Mouse (Mus musculus): Measurements from ENCODE around the gene Fcrl1. TPM values are rescaled to one million over a fixed set of nuclear protein-coding genes. Genes with fewer than 3 reads are reported as not detected.
"Not testable (repeated sequence)": the region's sequence is repeated elsewhere in the genome, so short reads cannot be mapped to it uniquely, and the experiment has no call there.

Fcrl1 gene
- 0.27 TPM in 1 of 2 replicates, not detected in the other for polyA plus RNA-seq (2016; fragmentation: Nextera tagmentation; extraction: Ambion mirVana)

DNA sequence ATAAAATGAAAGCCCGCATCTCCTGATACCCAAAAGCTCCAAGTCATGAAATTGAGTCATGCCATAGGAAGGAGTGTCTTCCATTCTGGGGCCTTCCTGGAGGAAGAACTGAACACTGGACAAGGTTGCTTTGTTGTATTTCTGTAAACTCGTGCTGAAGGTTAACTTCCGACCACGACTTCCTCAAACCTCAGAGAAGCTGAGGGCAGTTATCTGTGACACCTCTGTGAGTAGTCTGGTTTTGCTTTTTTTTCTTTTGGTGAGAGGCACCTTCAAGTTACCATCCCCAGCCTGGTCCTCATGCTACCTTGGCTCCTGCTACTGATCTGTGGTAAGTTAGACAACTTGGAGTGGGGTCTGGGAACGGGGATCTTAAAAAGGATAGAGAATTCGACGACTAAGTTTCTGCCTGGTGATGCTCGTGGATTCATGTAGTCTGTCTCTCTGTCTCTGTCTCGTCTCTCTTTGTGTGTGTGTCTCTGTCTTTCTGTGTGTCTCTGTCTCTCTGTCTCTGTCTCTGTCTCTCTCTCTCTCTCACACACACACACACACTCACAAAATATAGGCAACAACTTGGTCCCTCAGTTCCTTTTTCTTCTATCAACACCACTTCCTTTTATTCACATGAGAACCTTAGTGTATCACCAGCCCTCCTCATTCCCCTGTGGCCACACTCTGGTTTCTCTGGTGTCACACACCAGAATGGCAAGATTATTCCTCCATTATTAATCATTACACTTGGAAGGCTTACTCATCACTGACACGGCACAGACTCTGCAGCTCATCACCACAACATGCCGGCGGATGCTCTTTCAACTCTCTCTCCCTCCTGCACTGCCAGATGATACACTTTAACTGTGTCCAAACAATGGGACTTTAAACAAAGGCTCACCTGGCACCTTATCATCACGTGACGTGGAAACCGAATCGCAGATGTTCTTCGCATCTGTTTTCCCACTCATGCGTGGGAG lies at the start of gene Fcrl1:
Gene Fcrl1, plus strand, starts transcription at position 193 of the 971 bp plus-strand sequence.
- H3K9me3 ChIP-seq (replicated peaks) = no peaks in the 10 kb centered on the region
- no peaks in the 10 kb centered on the region for H3K27me3 ChIP-seq (replicated peaks)
- no peak within 1 kb of the TSS for H3K4me2 ChIP-seq
- no peak for ATAC-seq (ENCODE audit: insufficient number of reproducible peaks, low FRiP score)
- no peak within 1 kb of the TSS for H3K4me3 ChIP-seq
- no peak within 1 kb of the TSS for H3K27ac ChIP-seq (ENCODE audit: poor library complexity, severe bottlenecking)
- 0 out of 2 replicates have a peak, but pooled peaks cover 5% of the 10 kb centered on the region for H3K4me1 ChIP-seq (replicated peaks)
- H3K36me3 ChIP-seq = no peaks in the 10 kb centered on the region
- H3K9ac ChIP-seq = no peak within 1 kb of the TSS
- 77% methylated on average over 18 of the region's 18 CpGs for WGBS

DNA sequence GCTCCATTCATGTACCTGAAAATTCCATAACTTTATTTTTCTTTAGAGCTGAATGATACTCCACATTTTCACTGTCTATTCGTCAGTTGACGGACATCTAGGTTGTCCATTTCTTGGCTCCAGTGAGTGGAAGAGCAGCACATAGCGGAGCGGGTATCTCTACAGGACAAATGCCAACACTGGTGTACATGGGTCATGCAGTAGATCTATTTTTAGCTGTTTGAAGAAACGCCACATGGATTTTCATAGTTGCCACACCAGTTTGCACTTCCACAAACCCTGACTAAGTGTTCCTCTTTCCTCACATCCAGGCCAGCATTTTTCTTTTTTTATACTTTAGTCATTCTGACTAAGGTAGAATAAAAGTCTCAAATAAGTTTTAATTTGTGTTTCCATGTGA lies 38.3 kb upstream of the Fcrl1 start:
- ATAC-seq (ENCODE audit: insufficient number of reproducible peaks, low FRiP score) = no peak

GRCm38 (mm10) chr3:87350992-87351391 lies 25.2 kb upstream of the Fcrl1 start:
- not testable (repeated sequence) for H3K4me3 ChIP-seq; H3K4me2 ChIP-seq; H3K36me3 ChIP-seq; H3K9ac ChIP-seq; H3K9me3 ChIP-seq (replicated peaks); H3K27ac ChIP-seq (ENCODE audit: poor library complexity, severe bottlenecking); H3K4me1 ChIP-seq (replicated peaks); ATAC-seq (ENCODE audit: insufficient number of reproducible peaks, low FRiP score); H3K27me3 ChIP-seq (replicated peaks)
- 69% methylated on average over 2 of the region's 2 CpGs for WGBS

More for the DNA sequence above, 38.3 kb upstream of the Fcrl1 start:
- WGBS = 64% methylated on average over 5 of the region's 5 CpGs
- Histone ChIP-seq H3K36me3 (no peaks in the 10 kb centered on the region), H3K27ac (ENCODE audit: poor library complexity, severe bottlenecking) (no peak overlapping the region), H3K9me3 (replicated peaks) (no peaks in the 10 kb centered on the region), H3K9ac (no peak overlapping the region), H3K4me1 (replicated peaks) (0 out of 2 replicates have a peak, but pooled peaks cover 2% of the 10 kb centered on the region), H3K27me3 (replicated peaks) (no peaks in the 10 kb centered on the region), H3K4me2 (no peak overlapping the region), H3K4me3 (no peak overlapping the region)

DNA sequence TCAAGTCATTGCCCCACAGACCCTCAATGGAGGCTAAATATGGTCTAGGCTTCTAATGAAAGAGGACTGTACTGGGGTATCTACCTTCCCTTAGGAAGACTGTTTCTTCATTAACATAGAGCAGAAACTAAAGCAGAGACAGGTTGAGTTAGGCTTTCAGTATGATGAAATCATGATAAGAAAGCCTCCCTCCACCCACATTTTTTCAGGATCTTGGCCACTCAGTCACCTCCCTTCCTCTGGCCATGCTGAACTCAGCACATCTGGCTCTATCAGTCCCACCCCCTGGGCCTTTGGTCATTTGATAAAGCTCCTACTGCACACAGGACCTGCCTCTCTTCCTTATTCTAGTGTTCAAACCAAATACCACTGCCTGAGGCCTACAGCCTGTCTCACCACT lies 18.6 kb upstream of the Fcrl1 start, which contains the start of gene Cd5l:
Gene Cd5l, plus strand, starts transcription at position 301 of the 400 bp plus-strand sequence.
- H3K9ac ChIP-seq = no peak within 1 kb of the TSS
- H3K4me1 ChIP-seq (replicated peaks) = no peaks in the 10 kb centered on the region
- H3K4me3 ChIP-seq = no peak within 1 kb of the TSS
- H3K4me2 ChIP-seq = no peak within 1 kb of the TSS
- H3K27me3 ChIP-seq (replicated peaks) = no peaks in the 10 kb centered on the region
- no peak within 1 kb of the TSS for H3K27ac ChIP-seq (ENCODE audit: poor library complexity, severe bottlenecking)
- no peaks in the 10 kb centered on the region for H3K9me3 ChIP-seq (replicated peaks)
- no peaks in the 10 kb centered on the region for H3K36me3 ChIP-seq
- no peak for ATAC-seq (ENCODE audit: insufficient number of reproducible peaks, low FRiP score)

GRCm38 (mm10) chr3:87359215-87359614 lies 17.0 kb upstream of the Fcrl1 start:
- ATAC-seq (ENCODE audit: insufficient number of reproducible peaks, low FRiP score) = no peak
- no peak overlapping the region for H3K4me3 ChIP-seq

DNA sequence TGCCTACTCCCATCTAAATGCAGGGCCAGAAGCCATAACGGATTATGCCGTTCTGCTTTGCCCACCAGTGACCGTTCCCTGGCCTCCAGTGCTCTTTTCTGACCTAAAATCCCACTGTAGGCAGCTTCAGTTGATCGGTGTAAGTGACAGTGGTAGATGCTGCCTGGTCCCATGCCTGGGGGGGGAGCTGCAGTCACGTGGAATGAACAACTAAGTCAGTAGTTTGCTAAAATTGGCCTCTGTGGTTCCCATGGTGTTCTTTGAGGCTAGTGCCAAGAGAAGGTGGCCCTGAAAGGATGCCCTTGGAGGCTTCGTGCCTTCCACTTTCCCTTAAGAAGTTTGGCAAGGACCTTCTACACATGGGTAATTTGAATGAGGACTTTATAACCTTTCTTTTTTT lies 15.7 kb upstream of the Fcrl1 start:
- Histone ChIP-seq H3K27me3 (replicated peaks) (no peaks in the 10 kb centered on the region), H3K27ac (ENCODE audit: poor library complexity, severe bottlenecking) (no peak overlapping the region), H3K36me3 (no peaks in the 10 kb centered on the region), H3K9ac (no peak overlapping the region), H3K4me3 (no peak overlapping the region), H3K4me1 (replicated peaks) (no peaks in the 10 kb centered on the region), H3K9me3 (replicated peaks) (no peaks in the 10 kb centered on the region), H3K4me2 (no peak overlapping the region)
- no peak for ATAC-seq (ENCODE audit: insufficient number of reproducible peaks, low FRiP score)
- WGBS = 78% methylated on average over 6 of the region's 6 CpGs

More at GRCm38 (mm10) chr3:87359215-87359614, 17.0 kb upstream of the Fcrl1 start:
- H3K9ac ChIP-seq = no peak overlapping the region
- no peaks in the 10 kb centered on the region for H3K36me3 ChIP-seq
- H3K9me3 ChIP-seq (replicated peaks) = no peaks in the 10 kb centered on the region
- no peaks in the 10 kb centered on the region for H3K27me3 ChIP-seq (replicated peaks)
- no peaks in the 10 kb centered on the region for H3K4me1 ChIP-seq (replicated peaks)
- H3K4me2 ChIP-seq = no peak overlapping the region
- H3K27ac ChIP-seq (ENCODE audit: poor library complexity, severe bottlenecking) = no peak overlapping the region

DNA sequence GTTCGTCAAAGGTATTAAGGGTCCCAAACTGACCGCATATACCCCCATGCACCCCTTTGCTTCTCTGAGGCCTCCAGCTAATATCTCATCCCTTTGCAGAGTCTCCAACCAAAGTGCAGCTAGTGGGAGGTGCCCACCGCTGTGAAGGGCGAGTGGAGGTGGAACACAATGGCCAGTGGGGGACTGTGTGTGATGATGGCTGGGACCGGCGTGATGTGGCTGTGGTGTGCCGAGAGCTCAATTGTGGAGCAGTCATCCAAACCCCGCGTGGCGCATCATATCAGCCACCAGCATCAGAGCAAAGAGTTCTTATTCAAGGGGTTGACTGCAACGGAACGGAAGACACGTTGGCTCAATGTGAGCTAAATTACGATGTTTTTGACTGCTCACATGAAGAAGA lies 10.5 kb upstream of the Fcrl1 start:
- no peak overlapping the region for H3K4me3 ChIP-seq
- no peak overlapping the region for H3K4me2 ChIP-seq
- no peaks in the 10 kb centered on the region for H3K36me3 ChIP-seq
- H3K27me3 ChIP-seq (replicated peaks) = no peaks in the 10 kb centered on the region
- WGBS = 89% methylated on average over 14 of the region's 14 CpGs
- no peak overlapping the region for H3K9ac ChIP-seq
- ATAC-seq (ENCODE audit: insufficient number of reproducible peaks, low FRiP score) = no peak
- no peaks in the 10 kb centered on the region for H3K4me1 ChIP-seq (replicated peaks)
- H3K27ac ChIP-seq (ENCODE audit: poor library complexity, severe bottlenecking) = no peak overlapping the region
- no peaks in the 10 kb centered on the region for H3K9me3 ChIP-seq (replicated peaks)

- WGBS = 82% methylated on average over 10 of the region's 10 CpGs
- H3K4me3 ChIP-seq = no peak overlapping the region
- no peak overlapping the region for H3K9ac ChIP-seq
- ATAC-seq (ENCODE audit: insufficient number of reproducible peaks, low FRiP score) = no peak
- H3K27me3 ChIP-seq (replicated peaks) = no peaks in the 10 kb centered on the region
- H3K27ac ChIP-seq (ENCODE audit: poor library complexity, severe bottlenecking) = no peak overlapping the region
- no peaks in the 10 kb centered on the region for H3K36me3 ChIP-seq
- no peaks in the 10 kb centered on the region for H3K9me3 ChIP-seq (replicated peaks)
- H3K4me2 ChIP-seq = no peak overlapping the region
- H3K4me1 ChIP-seq (replicated peaks) = no peaks in the 10 kb centered on the region
Measured at GRCm38 (mm10) chr3:87367511-87367910, 8.7 kb upstream of the Fcrl1 start.

GRCm38 (mm10) chr3:87369181-87369580 lies 7.0 kb upstream of the Fcrl1 start:
- Histone ChIP-seq H3K4me1 (replicated peaks) (no peaks in the 10 kb centered on the region), H3K36me3 (no peaks in the 10 kb centered on the region), H3K4me3 (no peak overlapping the region), H3K9ac (no peak overlapping the region), H3K27me3 (replicated peaks) (no peaks in the 10 kb centered on the region), H3K9me3 (replicated peaks) (no peaks in the 10 kb centered on the region), H3K4me2 (no peak overlapping the region), H3K27ac (ENCODE audit: poor library complexity, severe bottlenecking) (no peak overlapping the region)
- no peak for ATAC-seq (ENCODE audit: insufficient number of reproducible peaks, low FRiP score)
- WGBS = 73% methylated on average over 5 of the region's 5 CpGs

DNA sequence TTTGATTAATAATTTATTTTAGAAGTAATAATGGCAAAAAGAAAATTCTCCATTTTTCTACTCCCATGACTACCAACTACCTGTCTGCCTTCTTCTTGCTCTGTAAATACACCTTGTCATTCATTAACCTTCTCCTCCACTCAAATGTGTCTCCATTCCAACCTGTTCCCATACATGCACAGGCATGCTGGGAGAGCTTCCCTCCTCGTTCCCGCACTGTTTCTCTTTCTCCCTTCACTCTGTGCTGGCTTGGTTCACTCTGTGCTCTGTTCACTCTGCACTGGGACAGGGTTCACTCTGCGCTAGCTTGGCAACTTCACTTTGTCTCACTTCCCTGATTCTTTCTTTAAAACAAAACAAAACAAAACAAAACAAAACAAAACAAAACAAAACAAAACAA lies 1.0 kb downstream of the Fcrl1 start:
- H3K4me3 ChIP-seq = no peak overlapping the region
- WGBS = 64% methylated on average over 3 of the region's 3 CpGs
- 0 out of 2 replicates have a peak, but pooled peaks cover 5% of the 10 kb centered on the region for H3K4me1 ChIP-seq (replicated peaks)
- no peak for ATAC-seq (ENCODE audit: insufficient number of reproducible peaks, low FRiP score)
- H3K9me3 ChIP-seq (replicated peaks) = no peaks in the 10 kb centered on the region
- no peak overlapping the region for H3K9ac ChIP-seq
- no peaks in the 10 kb centered on the region for H3K36me3 ChIP-seq
- no peak overlapping the region for H3K4me2 ChIP-seq
- H3K27me3 ChIP-seq (replicated peaks) = no peaks in the 10 kb centered on the region
- H3K27ac ChIP-seq (ENCODE audit: poor library complexity, severe bottlenecking) = no peak overlapping the region

DNA sequence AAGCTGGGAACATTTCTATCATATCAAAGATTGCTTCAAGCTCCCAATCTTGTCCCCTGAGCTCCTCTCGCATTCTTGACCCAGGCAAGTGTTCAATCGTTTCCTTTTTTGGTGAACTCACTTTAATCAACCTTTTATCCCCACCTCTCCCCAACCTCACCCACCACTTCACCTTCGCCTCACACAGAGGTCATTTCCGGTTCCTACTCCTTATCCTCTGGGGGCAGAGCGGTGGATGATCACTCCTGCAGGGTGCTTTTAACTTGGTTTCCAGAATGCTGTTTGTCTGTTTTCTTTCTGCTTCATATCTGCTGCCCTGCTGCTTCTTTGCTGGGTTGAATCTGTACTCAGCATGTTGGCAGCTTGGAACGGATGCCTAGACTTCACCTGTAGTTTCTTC lies 1.5 kb downstream of the Fcrl1 start:
- Histone ChIP-seq H3K36me3 (no peaks in the 10 kb centered on the region), H3K9me3 (replicated peaks) (no peaks in the 10 kb centered on the region), H3K4me2 (no peak overlapping the region), H3K4me1 (replicated peaks) (0 out of 2 replicates have a peak, but pooled peaks cover 5% of the 10 kb centered on the region), H3K9ac (no peak overlapping the region), H3K27me3 (replicated peaks) (no peaks in the 10 kb centered on the region), H3K27ac (ENCODE audit: poor library complexity, severe bottlenecking) (no peak overlapping the region), H3K4me3 (no peak overlapping the region)
- no peak for ATAC-seq (ENCODE audit: insufficient number of reproducible peaks, low FRiP score)
- WGBS = 42% methylated on average over 6 of the region's 6 CpGs

Data from heart, embryonic 12.5 days (tissue).